Mouse (Mus musculus) CH12.LX (cell line): Measurements from ENCODE around the gene Tmem106c. TPM values are rescaled to one million over a fixed set of nuclear protein-coding genes. Genes with fewer than 3 reads are reported as not detected.

ENCODE experiments used
- DNase-seq: peaks from one replicate; pipeline ENCODE4 v3.0.0-alpha.2; 2013; ENCODE audit errors: extremely low read depth
- H3K27ac ChIP-seq: 2 replicates; pipeline ENCODE4 v1.5.1; 2012; ENCODE audit warnings: low read depth, mild to moderate bottlenecking, control low read depth, moderate library complexity; ENCODE audit not compliant: insufficient read depth
- H3K27me3 ChIP-seq: replicated peaks from 2 replicates; pipeline ENCODE3; 2012; ENCODE audit warnings: inconsistent platforms
- H3K36me3 ChIP-seq, 2 experiments: replicated peaks in 1 of 2; 2 replicates each; pipeline versions ENCODE3 to v1.6.1; 2012; ENCODE audit warnings: inconsistent platforms in 1 of 2, low read length in 1 of 2, mild to moderate bottlenecking in 1 of 2, mixed read lengths in 1 of 2, moderate library complexity in 1 of 2; ENCODE audit not compliant: control insufficient read depth in 1 of 2, insufficient read depth in 1 of 2
- H3K4me1 ChIP-seq, 2 experiments: 2 replicates each; pipeline ENCODE4 v1.6.1; 2012; ENCODE audit warnings: inconsistent platforms in 1 of 2, moderate library complexity in 1 of 2; ENCODE audit not compliant: insufficient read depth in 2 of 2, control insufficient read depth in 1 of 2
- H3K4me2 ChIP-seq: 2 replicates; pipeline ENCODE4 v1.6.1; 2012; ENCODE audit warnings: low read depth, mild to moderate bottlenecking, control low read depth; ENCODE audit not compliant: poor library complexity, insufficient read depth, severe bottlenecking
- H3K4me3 ChIP-seq, 3 experiments: fragments of 150-350 bp in 1 of 3; sonication (generic) in 1 of 3; replicated peaks in 1 of 3; 2 replicates each; pipeline versions ENCODE3 to v1.5.1; 2011 to 2012; ENCODE audit warnings: low read depth in 2 of 3, low read length in 2 of 3, mild to moderate bottlenecking in 2 of 3, moderate library complexity in 2 of 3, control low read depth in 1 of 3, improper control_type of control experiment in 1 of 3, inconsistent platforms in 1 of 3, mixed read lengths in 1 of 3; ENCODE audit not compliant: poor library complexity in 1 of 3
- H3K79me2 ChIP-seq: replicated peaks from 2 replicates; pipeline ENCODE4 v1.6.1; 2012; ENCODE audit warnings: mild to moderate bottlenecking, moderate library complexity; ENCODE audit not compliant: control insufficient read depth, poor library complexity, insufficient read depth, severe bottlenecking; ENCODE audit errors: extremely low read depth
- H3K9ac ChIP-seq: 2 replicates; pipeline ENCODE4 v1.6.1; 2012; ENCODE audit warnings: low read depth, mild to moderate bottlenecking, control low read depth, moderate library complexity; ENCODE audit not compliant: insufficient read depth
- H3K9me3 ChIP-seq: replicated peaks from 2 replicates; pipeline ENCODE3; 2012; ENCODE audit warnings: low read length, inconsistent platforms, mixed read lengths
- BHLHE40 ChIP-seq: IDR thresholded peaks from 2 replicates; pipeline ENCODE4 v1.6.1; 2011; ENCODE audit warnings: mild to moderate bottlenecking, low read depth, low read length, improper control_type of control experiment
- CHD1 ChIP-seq: IDR thresholded peaks from 2 replicates; pipeline ENCODE4 v1.6.1; 2012; ENCODE audit warnings: low read depth, low read length, improper control_type of control experiment, inconsistent platforms
- CHD2 ChIP-seq: IDR thresholded peaks from 2 replicates; pipeline ENCODE4 v1.6.1; 2011; ENCODE audit warnings: low read length, improper control_type of control experiment
- CTCF ChIP-seq, 2 experiments: IDR thresholded peaks in 1 of 2; conservative IDR thresholded peaks in 1 of 2; 2 replicates each; pipeline ENCODE4 v1.5.1; 2011 to 2012; ENCODE audit warnings: low read depth in 2 of 2, low read length in 2 of 2, improper control_type of control experiment in 1 of 2, inconsistent platforms in 1 of 2, mild to moderate bottlenecking in 1 of 2, moderate library complexity in 1 of 2
- E2F4 ChIP-seq: IDR thresholded peaks from 2 replicates; pipeline ENCODE4 v1.6.1; 2011; ENCODE audit warnings: low read depth, low read length, improper control_type of control experiment; ENCODE audit not compliant: insufficient replicate concordance
- ELF1 ChIP-seq: IDR thresholded peaks from 2 replicates; pipeline ENCODE4 v1.6.1; 2014; ENCODE audit warnings: low read depth, mild to moderate bottlenecking, inconsistent platforms, low read length, improper control_type of control experiment
- HCFC1 ChIP-seq: IDR thresholded peaks from 2 replicates; pipeline ENCODE4 v1.6.1; 2012; ENCODE audit warnings: low read depth, mild to moderate bottlenecking, inconsistent platforms, low read length, improper control_type of control experiment
- IRF4 ChIP-seq: IDR thresholded peaks from 2 replicates; pipeline ENCODE4 v1.6.1; 2014; ENCODE audit warnings: low read depth, mild to moderate bottlenecking, inconsistent platforms, low read length, improper control_type of control experiment
- KAT2A ChIP-seq: IDR thresholded peaks from 2 replicates; pipeline ENCODE4 v1.6.1; 2012; ENCODE audit warnings: low read length, improper control_type of control experiment, inconsistent platforms; ENCODE audit not compliant: insufficient replicate concordance
- MAFK ChIP-seq: IDR thresholded peaks from 2 replicates; pipeline ENCODE4 v1.6.1; 2011; ENCODE audit warnings: low read length, improper control_type of control experiment; ENCODE audit not compliant: insufficient replicate concordance
- MAX ChIP-seq: IDR thresholded peaks from 2 replicates; pipeline ENCODE4 v1.6.1; 2011; ENCODE audit warnings: low read length, improper control_type of control experiment
- MXI1 ChIP-seq: IDR thresholded peaks from 2 replicates; pipeline ENCODE4 v1.6.1; 2011; ENCODE audit warnings: mild to moderate bottlenecking, low read depth, low read length, improper control_type of control experiment
- MYC ChIP-seq: IDR thresholded peaks from 2 replicates; pipeline ENCODE4 v1.6.1; 2011; ENCODE audit warnings: low read depth, mild to moderate bottlenecking, improper control_type of control experiment, low read length
- PAX5 ChIP-seq: IDR thresholded peaks from 2 replicates; pipeline ENCODE4 v1.6.1; 2012; ENCODE audit warnings: low read length, inconsistent platforms, mixed read lengths
- POLR2A ChIP-seq: IDR thresholded peaks from 2 replicates; pipeline ENCODE4 v1.6.1; 2011; ENCODE audit warnings: low read depth, mild to moderate bottlenecking, improper control_type of control experiment, low read length
- RCOR1 ChIP-seq: conservative IDR thresholded peaks from 2 replicates; pipeline ENCODE4 v1.6.1; 2012; ENCODE audit warnings: low read depth, mild to moderate bottlenecking, inconsistent platforms, low read length, improper control_type of control experiment
- SMC3 ChIP-seq: IDR thresholded peaks from 2 replicates; pipeline ENCODE4 v1.6.1; 2011; ENCODE audit warnings: low read depth, low read length, improper control_type of control experiment
- TBP ChIP-seq: conservative IDR thresholded peaks from 2 replicates; pipeline ENCODE4 v1.6.1; 2011; ENCODE audit warnings: low read depth, low read length, improper control_type of control experiment
- TCF12 ChIP-seq: IDR thresholded peaks from 2 replicates; pipeline ENCODE4 v1.6.1; 2014; ENCODE audit warnings: low read depth, mild to moderate bottlenecking, inconsistent platforms, low read length, improper control_type of control experiment
- UBTF ChIP-seq: IDR thresholded peaks from 2 replicates; pipeline ENCODE4 v1.6.1; 2012; ENCODE audit warnings: low read depth, mild to moderate bottlenecking, inconsistent platforms, low read length, improper control_type of control experiment, moderate library complexity
- USF2 ChIP-seq: conservative IDR thresholded peaks from 2 replicates; pipeline ENCODE4 v1.6.1; 2011; ENCODE audit warnings: low read depth, low read length, improper control_type of control experiment
- ZKSCAN1 ChIP-seq: IDR thresholded peaks from 2 replicates; pipeline ENCODE4 v1.6.1; 2012; ENCODE audit warnings: low read depth, inconsistent platforms, low read length, improper control_type of control experiment, borderline replicate concordance
- ZMIZ1 ChIP-seq: IDR thresholded peaks from 2 replicates; pipeline ENCODE4 v1.6.1; 2012; ENCODE audit warnings: low read depth, mild to moderate bottlenecking, inconsistent platforms, low read length, improper control_type of control experiment
- ZNF384 ChIP-seq: IDR thresholded peaks from 2 replicates; pipeline ENCODE4 v1.6.1; 2012; ENCODE audit warnings: low read depth, low read length, improper control_type of control experiment, inconsistent platforms
- dilution Hi-C: fragments of 300-500 bp; cut with MboI; formaldehyde crosslinking; loops from 2 replicates; pipeline ENCODE4 v1.14.3; 2020; ENCODE audit warnings: low sequenced_read_pairs; ENCODE audit not compliant: extremely low pct_unique_long_range_greater_than_20kb, extremely low pct_ligation_motif_present
- in situ Hi-C: fragments of 300-500 bp; cut with MboI; formaldehyde crosslinking; loops from 3 replicates; pipeline ENCODE4 v1.14.3; 2019; ENCODE audit warnings: low sequenced_read_pairs, low pct_ligation_motif_present, low pct_unique_long_range_greater_than_20kb, mixed read lengths
- polyA plus RNA-seq: library from polyadenylated mRNA; unstranded; fragments of >175 nt; gene quantifications from 2 replicates; pipeline ENCODE4 v1.2.1, GENCODE M21; 2012; ENCODE audit warnings: low read depth; ENCODE audit not compliant: insufficient read length
- total RNA-seq, 2 experiments: library from RNA; depleted of rRNA; stranded (reverse); fragments of 300-350 nt in 1 of 2; fragments of >200 nt in 1 of 2; gene quantifications; 2 replicates each; pipeline ENCODE4 v1.2.3; 2012 to 2014

The Tmem106c gene
- total and polyA plus RNA-seq, 3 experiments = 18.5 to 25.7 (median 25.5) TPM

- in situ Hi-C loops (no loop called here), dilution Hi-C loops (loop anchor here (25.0 kb wide), 1 partner anchor 185 kb away; the partner anchor contains the start of gene Slc48a1)
- Histone ChIP-seq H3K27me3 (peaks cover 13% of the 10 kb centered on the region), H3K4me1 (peaks cover 5 to 27% of the 10 kb centered on the region in 2 experiments), H3K36me3 (peaks cover 3 to 13% of the 10 kb centered on the region in 2 experiments), H3K79me2 (no peaks in the 10 kb centered on the region), H3K9ac (no peak overlapping the region), H3K4me3 (no peak overlapping the region), H3K27ac (no peak overlapping the region), H3K9me3 (peaks cover 2% of the 10 kb centered on the region), H3K4me2 (no peak overlapping the region)
- TF ChIP-seq ZNF384 (no peak), TCF12 (no peak), MYC (no peak), USF2 (no peak), POLR2A (no peak), ZKSCAN1 (no peak), MAX (no peak), E2F4 (no peak), CTCF (conservative IDR thresholded peaks at IDR 0.05 in 1 of 2, IDR thresholded peaks at IDR 0.05 in 1 of 2; ENCODE audit: low read depth in 2 of 2, low read length in 2 of 2) (no peak), KAT2A (no peak), MAFK (no peak)
- DNase-seq = no peak
These were observed 8.6 kb downstream of the Tmem106c start for GRCm38 (mm10) chr15:97972580-97972979.

- dilution Hi-C loops (loop anchor here (25.0 kb wide), 1 partner anchor 186 kb away; the partner anchor contains the start of gene Slc48a1), in situ Hi-C loops (no loop called here)
- peaks cover 13% of the 10 kb centered on the region for H3K27me3 ChIP-seq
- H3K79me2 ChIP-seq = no peaks in the 10 kb centered on the region
- no peak overlapping the region for H3K4me2 ChIP-seq
- TF ChIP-seq ELF1 (no peak), SMC3 (no peak), E2F4 (no peak), CHD2 (no peak), TCF12 (no peak), IRF4 (no peak), MXI1 (no peak), UBTF (no peak), HCFC1 (no peak), KAT2A (no peak), BHLHE40 (no peak), ZMIZ1 (no peak), MAFK (no peak), TBP (no peak), RCOR1 (no peak), PAX5 (no peak), POLR2A (no peak), CHD1 (no peak)
- TF ChIP-seq, all 38 proteins: peak for 0
- Histone ChIP-seq H3K27ac (no peak overlapping the region), H3K36me3 (peaks cover 1 to 10% of the 10 kb centered on the region in 2 experiments), H3K4me3 (no peak overlapping the region), H3K9me3 (peaks cover 10% of the 10 kb centered on the region), H3K9ac (no peak overlapping the region), H3K4me1 (peaks cover 5 to 25% of the 10 kb centered on the region in 2 experiments)
- DNase-seq = no peak
These were observed 9.4 kb downstream of the Tmem106c start for GRCm38 (mm10) chr15:97973248-97974005.
